Mouse (Mus musculus) ovary, postnatal 10 days (tissue): ENCODE data around the gene Smad6.

Experiments used
- DNase-seq: peaks from one replicate; pipeline ENCODE4 v3.0.0; 2022; ENCODE audit warnings: low spot score

The Smad6 gene

DNA sequence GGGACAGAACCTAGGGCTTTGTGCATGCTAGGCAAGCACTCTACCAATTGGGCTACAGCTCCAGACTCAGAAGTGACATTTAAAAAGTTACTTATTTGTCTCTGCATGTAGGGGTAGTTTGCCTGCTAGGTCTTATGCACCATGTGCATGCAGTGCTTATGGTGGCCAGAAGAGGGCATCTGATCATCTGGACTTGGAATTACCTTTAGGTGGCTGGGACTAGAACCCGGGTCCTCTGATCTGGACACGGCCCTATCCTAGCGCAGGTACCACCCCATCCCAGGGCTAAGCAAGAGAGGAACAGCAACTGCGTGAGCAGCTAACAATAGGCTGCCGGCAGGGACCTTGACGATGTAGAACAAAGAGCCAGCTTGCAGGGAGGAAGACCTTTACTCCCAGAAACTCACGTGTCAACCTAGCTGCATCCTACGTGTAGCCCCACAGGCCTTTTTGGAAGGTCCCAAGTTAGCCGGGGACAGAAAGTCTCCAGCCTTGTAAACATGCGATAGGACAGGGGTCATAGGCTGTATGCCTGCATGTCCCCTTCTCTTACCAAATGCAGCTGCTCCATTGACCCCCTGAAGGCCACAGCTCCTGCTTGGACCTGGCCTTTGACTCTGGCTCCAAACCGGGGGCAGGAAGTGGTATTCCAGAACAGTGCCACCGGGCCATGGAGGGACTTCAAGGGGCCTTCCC is 38.8 kb downstream of the Smad6 start:
- DNase-seq = no peak

DNA sequence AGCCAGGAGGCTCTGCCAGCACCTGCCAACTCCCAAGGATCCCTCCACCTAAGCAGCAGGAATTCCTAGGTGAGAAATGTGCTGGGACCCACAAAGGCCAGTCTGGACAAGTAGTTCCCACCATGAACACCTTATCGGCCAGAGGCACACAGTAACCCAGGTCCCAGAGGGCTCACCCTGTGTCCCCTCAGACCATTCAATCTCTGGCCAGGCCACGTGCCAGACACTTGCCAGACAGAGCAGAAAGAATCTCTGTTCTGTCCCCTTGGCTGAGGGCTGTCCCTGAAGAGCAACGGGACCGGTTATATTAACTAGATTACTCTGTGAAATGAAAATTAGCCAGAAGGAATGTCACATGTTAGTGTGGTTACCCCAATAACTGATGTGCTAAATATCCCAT is 39.9 kb downstream of the Smad6 start:
- no peak for DNase-seq

DNA sequence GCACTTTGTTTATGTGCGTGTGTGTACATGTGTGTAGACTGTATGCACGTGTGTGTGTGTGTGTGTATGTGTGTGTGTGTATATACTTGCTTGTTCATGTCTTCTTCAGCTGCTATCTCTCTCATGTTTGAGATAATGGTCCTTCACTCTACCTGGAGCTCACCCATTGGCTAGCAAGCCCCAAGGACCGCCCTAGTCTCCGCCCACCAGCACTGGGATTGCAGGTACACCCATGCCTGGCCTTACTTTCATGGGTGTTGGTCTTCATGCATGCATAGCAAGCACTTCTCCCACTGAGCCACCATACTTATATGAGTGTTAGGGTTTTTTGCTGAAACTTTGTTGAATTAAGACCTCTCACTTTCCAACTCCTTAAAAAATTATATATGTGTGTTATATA is 40.5 kb downstream of the Smad6 start:
- DNase-seq = no peak

DNA sequence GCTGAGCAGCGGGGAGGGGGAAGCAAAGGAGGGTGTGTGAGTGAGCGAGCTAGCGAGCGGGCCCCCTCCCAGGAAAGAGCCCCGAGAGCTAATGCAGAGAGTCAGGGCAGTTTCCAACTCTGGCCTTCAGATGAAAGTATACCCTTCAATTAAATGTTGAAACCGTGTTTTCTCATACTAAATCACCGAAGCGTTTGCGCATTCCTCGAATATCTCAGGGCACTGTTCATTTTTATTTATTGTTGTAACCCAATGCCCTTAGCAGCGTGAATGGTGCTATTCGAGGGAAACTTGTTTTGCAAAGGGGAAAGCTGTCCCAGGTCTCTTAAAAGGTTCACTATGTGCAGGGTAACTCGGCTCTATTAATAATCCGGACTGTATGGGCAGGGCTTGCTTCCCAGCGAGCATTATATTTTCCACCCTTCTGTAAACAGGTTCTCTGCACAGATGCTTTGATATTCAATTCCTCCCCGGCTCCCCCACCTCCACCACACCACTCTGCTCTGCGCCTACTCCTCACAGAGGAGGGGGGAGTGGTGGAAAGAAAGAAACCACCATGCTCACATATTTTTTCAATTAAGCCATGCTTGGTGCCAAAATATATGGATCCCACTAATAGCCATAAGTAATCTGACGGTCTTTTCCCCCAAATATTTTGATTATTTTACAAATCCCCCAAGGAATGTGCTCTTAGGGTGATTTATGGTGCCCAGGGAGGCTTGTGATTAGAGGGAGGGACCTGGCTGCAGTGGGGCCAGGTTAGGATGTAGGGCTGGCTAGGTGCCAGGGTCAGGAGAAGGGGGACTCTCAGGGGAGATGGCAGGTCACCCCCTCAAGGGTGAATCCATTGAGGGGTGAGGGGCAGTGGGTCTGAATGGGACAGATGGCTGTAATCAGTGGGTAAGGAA is 41.4 kb downstream of the Smad6 start:
- DNase-seq = no peak

DNA sequence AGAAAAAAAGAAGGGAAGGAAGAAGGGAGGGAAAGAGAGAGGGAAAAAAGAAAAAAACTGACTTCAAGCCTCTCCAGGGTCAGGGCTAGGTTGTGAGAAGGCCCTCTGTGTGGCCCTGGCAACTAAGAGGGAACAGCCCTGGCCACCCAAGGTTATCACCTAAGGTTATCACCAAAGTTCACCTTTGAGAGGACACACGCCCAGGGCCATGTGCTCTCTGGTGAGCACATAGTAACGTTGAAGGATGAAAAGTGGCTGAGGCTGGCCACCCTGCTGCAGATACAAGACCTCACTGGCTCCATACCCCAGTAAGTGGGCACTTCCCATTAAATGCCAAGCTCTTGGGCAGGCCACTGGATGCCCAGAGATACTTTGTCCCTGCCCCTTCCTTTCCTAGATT is 42.6 kb downstream of the Smad6 start:
- DNase-seq = no peak

DNA sequence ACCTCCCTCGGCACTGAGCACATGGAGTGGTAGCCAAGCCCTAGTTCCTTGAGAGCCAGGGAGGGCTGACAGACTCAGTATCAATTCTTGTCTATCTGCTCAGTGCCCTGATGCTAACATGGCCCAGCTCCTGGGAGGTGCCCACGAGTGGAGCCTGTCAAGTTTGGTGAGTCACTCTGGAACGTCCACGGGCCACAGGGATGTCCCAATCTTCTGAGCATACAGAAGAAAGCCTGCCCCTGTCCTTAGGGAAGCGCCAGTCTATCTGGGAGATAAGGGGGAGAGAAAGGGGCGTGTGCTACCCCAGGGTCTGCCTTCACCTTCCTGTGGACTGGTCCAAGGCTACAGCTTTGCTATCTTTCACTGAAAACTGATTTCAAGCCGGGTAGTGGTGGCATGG is 43.2 kb downstream of the Smad6 start:
- no peak for DNase-seq

DNA sequence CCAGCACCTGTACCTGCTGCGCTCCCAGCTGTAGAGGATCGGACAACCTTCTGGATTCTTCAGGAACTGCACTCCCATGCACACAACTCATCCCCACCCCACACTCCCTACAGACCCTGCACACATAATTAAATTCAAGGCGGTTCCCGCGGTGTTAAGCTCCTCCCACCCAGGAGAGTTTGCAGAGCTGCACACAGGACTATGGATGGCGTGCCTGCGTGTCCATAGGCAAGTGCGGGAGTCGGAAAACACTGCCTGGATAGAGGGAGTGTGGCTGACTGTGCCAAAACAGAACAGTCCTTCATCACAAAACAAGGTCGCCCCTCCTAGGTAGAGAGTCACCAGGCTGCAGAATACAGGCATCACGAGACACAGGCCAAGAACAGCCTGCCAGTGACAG is 45.9 kb downstream of the Smad6 start:
- no peak for DNase-seq

DNA sequence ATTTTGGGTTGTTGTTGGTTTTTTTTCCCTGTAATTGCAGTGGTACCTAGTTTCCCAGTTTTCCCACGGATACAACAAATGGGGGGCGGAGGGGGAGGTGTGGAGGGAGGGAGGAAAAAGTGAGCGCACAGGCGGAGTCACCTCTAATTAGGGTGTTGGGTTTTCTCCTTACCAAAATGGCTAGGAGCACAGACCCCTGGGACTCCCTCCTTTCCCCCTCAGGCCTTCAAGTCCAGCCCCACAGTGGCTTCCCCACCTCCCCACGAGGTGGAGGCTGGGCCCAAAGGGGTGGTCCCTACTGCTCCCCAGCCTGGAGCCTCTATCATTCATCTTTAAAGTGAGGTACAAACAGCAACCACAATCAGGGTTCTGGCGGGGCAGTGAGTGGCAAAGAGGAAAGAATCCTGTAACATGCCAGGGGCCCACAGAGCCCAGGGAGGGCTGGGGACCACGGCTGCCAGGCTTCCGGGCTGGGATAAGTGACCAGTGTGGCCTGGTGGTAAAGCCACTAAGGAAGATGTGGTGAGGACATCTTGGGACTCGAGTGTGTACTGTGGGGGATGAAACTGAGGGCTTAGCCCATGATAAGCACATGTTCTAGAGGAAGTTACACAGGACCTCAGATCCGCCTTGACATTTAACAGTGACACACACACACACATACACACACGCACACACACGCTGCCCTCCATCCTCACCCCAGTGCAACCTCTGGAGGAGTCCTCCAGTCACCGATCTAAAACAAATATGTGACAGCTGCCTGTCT is 47.4 kb downstream of the Smad6 start:
- no peak for DNase-seq

DNA sequence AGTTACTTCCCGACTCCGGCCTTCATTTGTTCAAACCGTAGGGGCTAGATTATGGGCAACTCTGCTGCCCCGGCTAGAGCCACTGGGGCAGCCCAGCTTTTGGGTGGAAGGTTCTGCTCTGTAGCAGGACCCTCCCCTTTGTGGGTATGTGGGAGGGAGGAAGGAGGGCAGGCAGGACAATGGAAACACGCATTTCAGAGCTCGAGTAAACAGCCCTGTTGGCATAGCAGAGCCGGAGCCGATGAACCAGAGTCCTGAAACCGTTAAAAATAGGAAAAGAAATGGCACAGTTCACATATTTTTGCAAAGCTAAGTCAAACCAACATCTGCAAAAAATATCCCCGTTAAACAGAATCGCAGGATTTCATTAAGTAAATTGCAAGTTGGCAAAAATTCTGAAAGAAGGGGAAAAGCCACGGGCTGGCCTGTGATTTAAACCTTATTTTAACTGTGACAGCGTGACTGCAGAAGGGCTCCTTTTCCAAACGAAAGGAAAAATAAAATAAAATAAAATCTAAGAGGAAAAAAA is 48.1 kb downstream of the Smad6 start:
- no peak for DNase-seq

DNA sequence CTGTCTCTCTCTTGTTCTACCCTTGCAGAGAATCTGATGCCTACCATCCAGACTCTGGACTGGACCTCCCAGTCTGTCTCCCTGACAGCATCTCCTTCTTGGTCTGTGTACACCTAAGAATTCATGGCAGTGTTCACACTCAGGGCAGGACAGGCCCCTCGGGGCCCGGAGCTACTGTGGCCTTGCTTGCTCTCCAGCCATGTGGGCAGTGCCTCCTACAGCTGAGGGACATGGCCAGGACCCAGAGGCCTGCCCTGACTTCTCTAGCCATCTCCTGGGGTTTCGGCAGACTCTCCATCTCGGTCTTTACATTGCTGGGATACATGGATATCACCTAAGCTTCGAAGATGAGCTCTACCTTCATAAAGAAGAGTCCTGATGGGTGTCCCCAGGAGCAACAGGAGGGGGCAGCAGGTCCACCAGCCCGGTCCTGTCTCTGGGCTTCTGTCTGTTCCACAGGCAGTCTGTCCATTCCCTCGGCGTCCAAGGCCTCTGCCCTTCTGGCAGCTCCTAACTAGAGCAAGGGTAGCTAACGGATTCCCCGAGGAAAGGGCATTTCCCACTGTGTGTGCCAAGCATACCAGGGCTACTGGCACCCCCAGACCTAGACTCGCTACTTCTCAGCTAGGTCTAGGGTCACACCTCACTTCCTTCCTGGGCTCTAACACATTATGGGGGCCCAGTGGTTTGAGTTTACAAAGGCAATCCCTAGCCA is 49.1 kb downstream of the Smad6 start:
- no peak for DNase-seq

DNA sequence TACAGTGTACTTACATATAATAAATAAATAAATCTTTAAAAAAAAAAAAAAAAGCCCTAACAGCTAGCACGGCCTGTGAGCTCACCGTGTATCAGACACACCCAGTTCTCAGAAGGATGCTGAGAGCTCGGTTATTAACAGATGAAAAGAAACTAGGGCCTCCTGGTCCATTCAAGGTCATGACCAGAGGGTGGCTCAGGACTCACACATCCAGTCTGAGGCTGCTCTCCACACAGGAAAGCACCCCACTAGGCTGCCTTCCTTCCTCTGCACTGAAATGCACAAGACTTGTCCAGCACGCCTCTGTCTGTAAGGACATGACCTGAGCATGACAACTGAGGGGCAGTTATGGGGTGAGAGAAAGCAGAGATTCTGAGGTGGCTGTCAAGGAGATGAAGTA is 50.3 kb downstream of the Smad6 start:
- DNase-seq = no peak

DNA sequence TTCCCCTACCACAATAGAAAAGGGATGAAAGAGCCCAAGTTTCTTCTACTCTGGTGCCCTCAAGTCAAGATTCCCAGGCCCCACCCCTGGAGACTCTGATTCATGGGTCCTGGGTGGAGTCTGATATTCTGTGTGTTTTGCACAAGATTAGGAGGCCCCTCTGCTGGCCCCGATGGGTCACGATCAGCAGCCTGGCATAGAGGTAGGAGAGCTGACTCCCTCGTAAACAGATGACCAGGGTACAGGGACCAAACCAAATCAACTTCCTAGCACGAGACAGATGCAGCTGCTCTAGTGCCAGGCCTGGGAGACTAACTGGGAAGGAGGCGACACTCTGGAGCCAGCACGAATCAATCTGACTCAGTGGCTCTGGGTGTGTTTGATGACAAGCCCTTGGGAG is 51.0 kb downstream of the Smad6 start:
- no peak for DNase-seq

DNA sequence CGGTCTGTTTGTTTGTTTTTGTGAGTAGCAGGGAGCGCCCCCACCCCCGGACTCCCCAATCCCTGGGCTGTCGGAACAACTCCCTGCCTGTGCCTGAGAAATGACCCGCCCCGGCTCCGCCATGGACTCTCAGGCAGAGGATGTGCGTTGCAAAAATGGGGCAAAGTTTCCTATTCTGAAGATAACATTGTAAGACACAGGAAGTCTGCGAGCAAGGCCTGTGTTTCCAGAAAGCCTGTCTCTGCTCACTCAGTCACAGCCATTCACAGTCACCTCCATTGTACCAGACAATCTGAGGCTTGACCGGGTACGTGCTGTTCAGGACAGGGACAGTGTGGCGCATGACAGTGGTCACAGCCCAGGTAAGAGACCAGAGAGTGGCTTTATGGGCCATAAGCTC is 51.5 kb downstream of the Smad6 start:
- DNase-seq = no peak

DNA sequence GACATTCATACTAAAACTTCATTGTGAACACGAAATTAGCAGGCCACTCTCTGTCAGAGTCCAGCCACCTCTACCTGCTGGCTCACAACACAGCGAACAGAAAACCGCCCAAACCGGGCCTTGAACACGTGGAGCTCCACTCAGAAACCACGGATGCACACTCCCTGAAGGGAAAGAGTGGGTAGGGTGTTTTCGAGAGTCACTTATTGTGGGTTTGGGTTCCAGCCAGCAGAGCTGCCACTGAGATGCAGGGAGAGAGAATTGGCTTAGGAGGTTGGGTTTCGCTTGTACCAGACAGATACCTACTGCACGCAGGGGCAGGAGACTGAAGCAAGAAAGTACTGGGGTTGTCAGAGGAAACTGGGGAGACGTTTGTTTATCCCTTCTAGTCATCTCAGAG is 52.4 kb downstream of the Smad6 start:
- DNase-seq = no peak

DNA sequence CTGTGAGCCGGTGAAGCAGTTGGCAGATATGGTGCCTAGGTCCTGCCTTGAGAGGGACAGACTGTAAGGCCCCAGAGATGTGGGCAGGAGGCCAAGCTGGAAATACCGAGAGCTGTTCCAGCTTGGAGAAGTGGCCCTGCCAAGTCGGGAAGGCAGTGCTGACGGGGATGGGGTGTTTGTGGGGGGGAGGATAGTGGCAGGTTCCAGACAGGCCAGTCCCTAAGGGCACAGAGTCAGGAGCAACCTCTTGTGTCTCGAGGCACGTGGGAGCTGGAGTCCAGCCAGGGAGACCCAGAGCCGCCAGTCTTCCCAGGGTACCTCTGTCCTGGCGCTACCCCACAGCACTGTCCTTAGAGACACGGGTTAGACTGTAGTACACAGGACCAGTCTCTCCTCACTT is 53.3 kb downstream of the Smad6 start:
- DNase-seq = no peak

DNA sequence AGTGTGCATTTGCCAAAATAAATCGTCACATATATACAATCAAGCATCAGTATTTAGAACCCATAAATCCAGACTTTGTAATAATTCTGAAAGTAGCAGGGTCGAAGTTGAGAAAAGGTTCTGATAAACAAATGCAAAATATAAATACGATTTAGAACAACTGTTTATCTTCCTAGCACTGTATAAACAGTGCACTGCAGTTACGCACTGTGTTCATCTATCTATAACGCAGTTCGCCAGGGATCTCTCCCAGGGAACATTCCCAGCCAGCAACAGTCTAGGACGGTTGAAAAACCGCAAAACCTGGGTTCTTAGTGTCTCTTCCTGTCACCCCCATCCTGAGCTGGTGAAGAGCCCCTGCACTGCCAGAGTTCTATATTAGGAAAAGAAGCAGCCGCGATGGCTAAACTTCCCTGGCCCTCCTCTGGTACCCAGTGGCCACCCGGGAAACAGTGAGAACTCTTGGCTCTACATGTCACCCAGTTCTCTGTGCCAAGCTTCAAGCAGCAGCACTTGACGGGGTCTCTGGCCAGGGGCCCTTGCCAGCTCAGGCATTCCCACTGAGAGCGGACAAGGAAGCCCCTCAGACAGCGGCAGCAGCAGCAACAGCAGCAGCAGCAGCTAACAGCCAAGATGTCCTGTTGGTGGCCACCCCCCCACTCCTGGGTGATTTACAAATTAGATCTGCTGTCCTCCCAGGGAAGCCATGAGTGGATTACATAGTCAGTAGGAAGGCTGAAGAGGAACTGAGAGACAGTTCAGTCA is 54.3 kb downstream of the Smad6 start:
- no peak for DNase-seq

DNA sequence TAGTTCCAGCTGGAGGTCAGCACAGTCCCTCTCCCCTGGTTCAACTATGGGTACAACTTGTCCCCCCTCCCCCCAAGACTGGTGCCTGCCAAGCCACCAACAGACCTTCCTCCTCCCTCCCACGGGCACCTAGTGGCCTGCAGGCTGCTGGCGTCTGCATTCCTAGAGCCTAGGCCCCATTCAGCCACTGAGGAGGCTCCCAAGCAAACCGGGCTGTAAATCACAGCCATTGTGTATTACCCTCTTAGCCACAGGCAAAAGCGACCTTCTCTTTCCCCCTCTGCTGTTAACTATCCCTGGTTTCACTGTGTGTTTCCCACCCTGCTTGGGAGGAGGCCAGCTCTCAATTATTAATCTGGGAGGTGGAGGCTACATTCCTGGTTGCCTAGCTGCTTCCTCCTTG is 56.3 kb downstream of the Smad6 start:
- DNase-seq = no peak

DNA sequence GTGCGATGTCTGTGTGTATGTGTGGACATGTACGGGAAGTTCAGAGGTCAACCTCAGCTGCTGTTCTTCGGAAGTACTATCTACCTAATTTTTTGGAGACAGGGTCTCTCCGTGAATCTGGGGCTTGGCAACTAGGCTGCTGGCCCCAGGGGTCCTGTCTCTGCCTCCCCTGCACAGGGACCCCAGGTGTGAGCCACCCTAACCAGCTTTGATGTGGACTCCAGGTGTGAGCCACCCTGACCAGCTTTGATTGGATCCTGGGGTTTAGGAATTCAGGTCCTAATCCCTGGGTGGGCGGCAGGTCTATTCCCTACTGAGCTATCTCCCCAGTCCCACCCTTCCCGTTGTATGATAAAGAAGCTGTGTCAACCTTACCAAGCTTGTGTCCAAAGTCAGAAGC is 60.0 kb downstream of the Smad6 start:
- DNase-seq = no peak

DNA sequence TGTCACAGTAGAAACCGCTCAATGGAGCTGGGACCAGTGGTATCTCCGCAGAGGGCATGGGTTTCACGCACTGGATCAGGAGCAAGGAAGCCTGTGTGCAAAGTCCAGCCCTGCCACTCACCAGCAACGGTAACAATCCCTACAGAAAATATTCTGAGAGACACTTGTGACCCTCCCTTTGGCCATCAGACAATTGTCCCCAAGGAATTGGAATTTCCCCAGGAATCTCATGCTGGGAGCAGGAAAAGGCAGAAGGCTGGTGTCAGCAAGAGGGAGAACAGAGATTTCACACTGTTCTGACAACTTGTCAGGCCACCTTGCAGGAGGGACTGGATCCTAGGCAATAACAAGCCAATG is 61.1 kb downstream of the Smad6 start:
- DNase-seq = no peak

DNA sequence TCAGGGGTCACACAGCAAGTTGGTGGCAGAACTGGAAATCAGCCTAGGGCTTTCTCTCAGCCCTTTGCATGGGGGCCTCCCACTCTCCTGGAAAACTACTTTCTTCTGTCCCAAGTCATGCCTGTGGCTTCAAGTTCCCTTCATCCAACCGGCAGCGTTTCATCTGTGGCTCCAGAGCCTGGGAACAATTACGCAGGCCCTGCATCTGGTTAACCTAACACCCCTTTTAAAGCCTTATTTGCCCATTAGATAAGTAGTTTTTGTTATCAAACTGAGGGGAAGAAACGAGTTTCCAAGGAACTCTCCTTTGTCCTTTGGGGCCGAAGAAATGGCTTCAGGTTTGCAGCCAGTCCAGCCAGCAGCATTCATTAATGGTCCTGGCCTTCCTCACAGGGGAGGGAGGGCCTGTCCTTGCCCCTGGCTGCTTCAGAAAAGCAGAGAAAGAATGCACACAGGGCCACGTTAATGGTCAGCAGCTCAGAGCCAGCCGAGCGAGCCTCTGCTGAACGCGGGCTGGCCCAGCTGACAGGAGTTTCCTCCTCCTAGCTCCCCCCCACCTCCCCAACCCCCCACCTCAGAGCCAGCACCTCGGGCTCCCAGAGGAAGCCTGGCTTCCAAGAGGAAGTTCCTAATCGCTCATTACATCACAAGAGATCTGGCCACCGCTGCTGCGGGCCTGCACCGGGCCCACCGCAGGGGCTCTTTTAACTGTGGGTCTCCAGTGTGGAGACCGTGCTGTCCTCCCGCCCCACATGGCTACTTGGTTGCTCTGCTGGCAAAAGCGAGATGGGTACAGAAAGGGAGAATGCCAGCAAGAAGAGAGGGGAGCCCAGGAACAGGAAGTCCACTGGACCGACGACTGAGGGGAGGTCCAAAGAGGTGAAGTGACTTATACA is 61.7 kb downstream of the Smad6 start:
- DNase-seq = no peak
